Mouse (Mus musculus): ENCODE data around the gene Camta2.

- TF ChIP-seq HCFC1 (IDR thresholded peaks at IDR 0.05; ENCODE audit: borderline replicate concordance, insufficient read depth, low read length) (no peak), ZC3H11A (IDR thresholded peaks at IDR 0.05; ENCODE audit: borderline replicate concordance, low read depth, low read length) (no peak), ZNF384 (IDR thresholded peaks at IDR 0.05; ENCODE audit: low read depth, low read length) (no peak), MAFK (IDR thresholded peaks at IDR 0.05; ENCODE audit: insufficient read depth, low read depth, low read length) (no peak), CHD2 (IDR thresholded peaks at IDR 0.05; ENCODE audit: low read depth, low read length) (no peak)
Measured at GRCm38 (mm10) chr11:70687601-70688199, at the start of gene Camta2.
